Mouse (Mus musculus): ENCODE measurements around the gene Cant1.

Gene Cant1

GRCm38 (mm10) chr11:118375006-118375405 lies 43.9 kb downstream of the Cant1 start:
- no peak for DNase-seq (ENCODE audit: low read depth in 2 of 2, low spot score in 2 of 2)

- DNase-seq (ENCODE audit: low read depth in 2 of 2, low spot score in 2 of 2): no peak
Measured at GRCm38 (mm10) chr11:118374506-118374905, 44.4 kb downstream of the Cant1 start.

DNA sequence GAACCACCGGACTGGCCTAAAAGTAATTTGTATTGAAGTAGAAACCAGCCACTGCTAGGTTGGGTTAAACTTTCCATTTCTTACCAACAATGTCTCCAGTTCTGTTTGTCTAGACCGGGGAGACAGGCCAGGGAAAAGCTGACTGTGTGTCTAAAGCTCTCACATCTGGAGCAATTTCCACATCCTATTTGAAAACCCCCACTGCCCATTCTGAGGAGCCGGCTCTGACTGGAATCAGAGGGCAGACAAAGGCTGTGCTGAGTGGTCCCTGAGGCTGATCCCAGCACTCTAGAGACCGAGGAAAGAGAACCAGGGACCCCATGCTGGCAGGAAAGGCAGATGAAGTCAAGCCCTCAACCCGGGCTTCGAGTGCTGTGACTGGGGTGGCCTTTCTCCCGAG lies 46.2 kb downstream of the Cant1 start:
- no peak for DNase-seq (ENCODE audit: low read depth in 2 of 2, low spot score in 2 of 2)

DNA sequence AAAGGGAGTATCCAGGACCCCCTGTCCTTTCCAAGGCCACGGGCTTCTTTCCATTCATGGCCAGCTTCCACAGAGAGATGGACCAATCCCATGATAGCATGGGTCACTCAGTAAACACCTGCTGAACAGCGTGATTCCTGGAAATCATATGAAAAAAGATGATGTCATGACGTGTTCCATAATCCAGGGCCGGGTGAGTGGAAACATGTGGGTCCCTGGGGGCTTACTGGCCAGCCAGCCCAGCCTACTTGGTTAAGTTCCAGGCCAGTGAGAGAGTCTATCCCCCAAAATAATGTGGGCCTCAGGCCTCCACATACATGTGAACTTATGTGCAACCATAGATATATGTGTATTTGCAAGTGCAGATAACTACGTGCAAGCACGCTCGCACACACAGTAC lies 47.0 kb downstream of the Cant1 start:
- no peak for DNase-seq (ENCODE audit: low read depth in 2 of 2, low spot score in 2 of 2)

DNA sequence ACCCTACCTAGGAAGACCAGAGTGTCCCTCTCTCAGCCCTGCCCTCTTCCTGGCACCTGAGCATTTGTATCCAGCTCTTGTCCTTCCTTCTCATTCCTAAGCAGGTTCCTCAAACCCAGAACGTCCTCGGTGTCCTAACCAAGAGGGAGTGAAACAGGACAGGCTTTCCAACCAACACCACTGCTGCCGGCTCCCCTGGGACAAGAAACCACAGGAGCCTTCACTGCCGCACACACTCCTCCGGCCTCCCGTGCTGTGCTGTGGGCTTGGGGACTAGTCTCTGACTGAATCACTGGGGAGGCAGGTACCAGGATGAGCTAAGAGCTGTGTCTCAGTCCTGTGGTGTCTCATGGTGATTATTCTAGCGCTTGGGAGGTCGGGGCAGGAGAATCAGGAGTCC lies 49.2 kb downstream of the Cant1 start:
- no peak for DNase-seq (ENCODE audit: low read depth in 2 of 2, low spot score in 2 of 2)

DNA sequence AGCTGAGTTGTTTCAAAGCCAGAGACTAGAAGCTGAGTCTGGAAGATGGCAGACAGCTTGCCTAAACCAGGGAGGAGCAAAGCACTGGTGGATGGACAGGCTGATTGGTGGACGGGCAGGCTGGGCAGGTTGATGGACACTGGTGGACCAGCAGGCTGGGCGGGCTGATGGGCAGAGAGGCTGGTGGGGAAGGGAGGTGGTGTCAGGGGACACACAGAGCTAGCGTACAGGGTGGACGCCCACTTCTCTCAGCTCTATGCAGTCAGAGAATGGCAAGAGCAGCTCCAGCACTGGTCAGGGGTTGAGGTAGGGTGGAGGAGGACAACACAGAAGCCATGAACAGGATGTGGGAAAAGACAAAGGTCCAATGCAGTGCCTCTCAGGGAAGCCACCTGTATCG lies 49.6 kb downstream of the Cant1 start:
- DNase-seq (ENCODE audit: low read depth in 2 of 2, low spot score in 2 of 2): no peak

DNA sequence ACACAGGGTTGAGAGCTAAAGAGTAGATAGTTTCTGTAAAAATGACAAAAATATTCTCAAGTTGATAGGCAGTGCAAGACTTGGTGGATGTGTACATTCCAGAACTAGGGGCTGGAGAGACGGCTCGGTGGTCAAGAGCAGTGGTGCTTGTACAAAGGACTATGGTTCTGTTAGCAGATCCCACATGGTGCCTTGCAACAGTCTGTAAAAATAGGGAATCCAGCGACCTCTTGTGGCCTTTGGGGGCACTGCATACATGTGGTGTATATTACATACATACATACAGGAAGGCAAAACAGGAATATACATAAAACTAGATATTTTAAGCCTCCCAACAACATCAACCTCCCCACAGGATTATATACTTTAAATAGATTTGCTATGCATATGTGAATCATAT lies 50.6 kb downstream of the Cant1 start:
- peak; percentile 35 to 60 for DNase-seq (ENCODE audit: low read depth in 2 of 2, low spot score in 2 of 2)

- no peak for DNase-seq (ENCODE audit: low read depth in 2 of 2, low spot score in 2 of 2)
Measured at GRCm38 (mm10) chr11:118366559-118366958, 52.3 kb downstream of the Cant1 start.

- DNase-seq (ENCODE audit: low read depth in 2 of 2, low spot score in 2 of 2): no peak
Measured at GRCm38 (mm10) chr11:118366108-118366507, 52.8 kb downstream of the Cant1 start.

- DNase-seq (ENCODE audit: low read depth in 2 of 2, low spot score in 2 of 2): no peak
Measured at GRCm38 (mm10) chr11:118365171-118365570, 53.7 kb downstream of the Cant1 start.

DNA sequence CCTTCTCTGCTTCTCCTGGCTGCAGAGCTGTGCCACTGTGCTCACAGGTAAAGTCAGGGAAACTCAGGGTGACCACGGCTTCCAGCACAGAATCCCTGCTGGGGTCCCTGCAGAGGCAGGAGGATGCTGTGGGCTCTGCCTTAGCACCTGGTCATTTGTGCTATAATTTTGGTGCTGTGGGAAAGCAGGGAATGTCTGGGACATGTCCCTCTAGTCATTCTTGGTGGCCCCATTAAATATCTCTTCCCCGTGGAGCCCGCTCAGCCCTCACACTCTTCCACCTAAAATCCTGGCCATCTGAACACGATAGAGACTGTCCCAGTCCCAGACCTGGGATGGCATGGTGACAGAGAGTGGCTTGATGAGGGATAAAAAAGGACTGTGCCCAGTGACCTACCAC lies 54.9 kb downstream of the Cant1 start:
- DNase-seq (ENCODE audit: low read depth in 2 of 2, low spot score in 2 of 2): no peak

DNA sequence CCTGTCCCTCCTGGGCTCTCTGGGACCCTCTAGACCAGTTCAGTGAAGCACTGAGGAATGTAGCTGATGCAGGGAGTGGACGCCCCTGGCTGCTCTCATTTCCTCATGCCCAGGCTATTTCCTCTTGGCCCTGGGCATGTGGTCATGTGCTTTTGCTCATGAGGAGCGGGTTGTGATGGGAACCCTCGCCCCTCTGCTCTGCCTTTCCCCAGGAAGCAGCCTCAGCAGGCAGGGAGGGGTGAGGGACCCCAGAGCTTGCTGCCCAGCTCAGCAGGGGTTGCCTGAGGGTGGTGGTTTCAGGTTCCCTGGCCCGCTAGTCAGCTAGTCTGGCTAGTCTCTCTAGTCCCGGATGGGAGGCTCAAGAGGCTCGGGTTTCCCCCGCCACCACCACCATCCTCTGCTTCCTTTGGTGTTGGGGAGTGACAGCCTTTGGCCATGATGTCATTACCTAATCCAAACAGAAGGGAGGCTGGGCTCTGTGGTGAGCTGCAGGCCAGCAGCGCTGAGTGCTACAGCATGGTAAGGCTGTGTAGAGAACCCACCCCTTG lies 55.8 kb downstream of the Cant1 start:
- no peak for DNase-seq (ENCODE audit: low read depth in 2 of 2, low spot score in 2 of 2)

DNA sequence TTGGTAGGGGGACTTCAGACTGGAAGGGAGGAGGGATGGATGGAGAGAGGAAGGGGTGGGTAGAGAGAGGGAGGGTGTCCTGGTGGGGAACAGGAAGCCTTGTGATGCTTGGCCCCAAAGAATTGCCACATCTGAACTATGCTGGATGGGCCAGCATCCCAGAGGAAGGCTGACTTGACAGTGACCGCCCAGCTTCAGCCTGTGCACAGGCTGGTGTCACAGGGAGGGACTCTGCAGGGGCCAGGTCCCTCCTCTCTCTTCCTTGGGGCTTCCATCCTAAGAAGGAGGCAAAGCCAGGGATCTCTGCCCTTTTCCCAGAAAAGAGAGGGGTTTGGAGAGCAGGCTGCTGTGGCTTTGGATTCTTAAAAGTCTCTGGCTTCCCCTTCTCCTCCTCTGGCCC lies 56.4 kb downstream of the Cant1 start:
- no peak for DNase-seq (ENCODE audit: low read depth in 2 of 2, low spot score in 2 of 2)

DNA sequence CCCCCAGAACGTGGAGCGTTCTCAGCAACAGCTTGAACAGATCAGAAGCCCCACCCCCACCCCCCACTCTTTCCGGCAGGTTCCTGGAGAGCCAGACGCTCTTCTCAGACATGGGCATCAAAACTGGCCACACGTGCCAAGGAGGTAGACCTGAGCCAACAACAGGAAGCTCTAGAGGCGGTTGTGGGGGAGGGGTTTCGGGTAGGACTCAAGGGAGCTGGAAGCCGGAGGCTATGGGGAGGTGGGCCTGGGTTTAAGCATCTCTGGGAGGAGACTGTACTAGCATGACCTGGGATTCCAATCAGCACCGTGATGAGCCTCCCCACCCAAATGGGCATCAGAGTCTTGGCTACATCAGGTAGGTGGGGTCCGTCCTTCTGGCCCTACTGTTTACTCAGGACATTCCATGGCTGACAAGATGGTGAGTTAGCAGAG lies 58.0 kb downstream of the Cant1 start:
- no peak for DNase-seq (ENCODE audit: low read depth in 2 of 2, low spot score in 2 of 2)

DNA sequence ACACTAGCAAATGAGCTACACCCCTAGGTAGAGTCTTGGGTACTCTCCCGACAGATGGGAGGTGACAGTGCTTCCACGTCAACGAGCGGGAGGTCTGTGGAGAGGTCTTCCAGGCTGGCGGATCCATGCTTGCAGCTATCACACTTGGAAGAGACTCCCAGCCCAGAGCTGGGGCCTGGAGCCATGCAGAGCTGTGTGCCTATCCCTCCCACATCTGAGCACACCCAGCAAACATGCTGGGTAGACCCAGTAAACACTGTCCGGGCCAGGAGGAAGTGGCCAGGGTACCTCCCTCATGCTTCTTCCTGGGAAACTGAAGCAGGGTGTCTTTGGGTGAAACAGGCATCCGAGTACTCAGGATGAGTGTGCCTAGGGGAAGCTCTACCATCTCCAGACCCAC lies 58.4 kb downstream of the Cant1 start:
- DNase-seq (ENCODE audit: low read depth in 2 of 2, low spot score in 2 of 2): no peak

All from CD8-positive naive resting alpha-beta T cell, adult 2 months (primary cell).